Mouse (Mus musculus) lung, postnatal 4 days (tissue): ENCODE data around the gene Smim1.

ENCODE experiments used
- DNase-seq, 2 experiments: peaks; one replicate each; pipeline ENCODE4 v3.0.0; 2021

Smim1 gene

DNA sequence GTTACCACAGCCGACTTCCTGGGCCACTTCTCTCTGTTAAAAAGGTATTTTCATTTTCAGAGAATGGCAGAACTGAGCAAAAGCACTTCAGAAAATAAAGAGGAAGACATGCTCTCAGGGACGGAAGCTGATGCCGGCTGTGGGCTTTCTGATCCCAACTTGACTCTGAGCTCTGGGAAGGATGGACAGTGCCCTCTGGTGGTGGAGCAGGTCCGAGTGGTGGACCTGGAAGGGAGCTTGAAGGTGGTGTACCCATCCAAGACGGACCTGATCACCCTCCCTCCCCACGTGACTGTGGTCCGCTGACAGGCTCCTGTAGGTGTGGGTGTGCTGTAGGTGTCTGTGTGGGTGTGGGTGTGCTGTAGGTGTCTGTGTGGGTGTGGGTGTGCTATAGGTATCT is 6.5 kb downstream of the Smim1 start:
- peak; percentile 57 to 64 for DNase-seq

DNA sequence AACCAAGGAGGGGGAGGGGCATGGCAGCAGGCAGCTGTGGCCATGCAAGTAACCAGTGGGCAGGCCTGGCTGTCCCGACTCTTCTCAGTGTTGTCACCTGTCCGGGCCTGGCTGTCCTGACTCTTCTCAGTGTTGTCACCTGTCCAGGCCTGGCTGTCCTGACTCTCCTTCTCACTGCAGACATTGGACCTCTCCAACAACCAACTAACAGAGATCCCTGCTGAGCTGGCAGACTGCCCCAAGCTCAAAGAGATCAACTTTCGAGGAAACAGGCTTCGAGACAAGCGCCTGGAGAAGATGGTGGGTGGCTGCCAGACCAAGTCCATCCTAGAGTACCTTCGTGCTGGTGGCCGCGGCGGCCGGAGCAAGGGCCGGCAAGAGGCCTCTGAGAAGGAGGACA is 10.6 kb downstream of the Smim1 start:
- DNase-seq, result no peak

DNA sequence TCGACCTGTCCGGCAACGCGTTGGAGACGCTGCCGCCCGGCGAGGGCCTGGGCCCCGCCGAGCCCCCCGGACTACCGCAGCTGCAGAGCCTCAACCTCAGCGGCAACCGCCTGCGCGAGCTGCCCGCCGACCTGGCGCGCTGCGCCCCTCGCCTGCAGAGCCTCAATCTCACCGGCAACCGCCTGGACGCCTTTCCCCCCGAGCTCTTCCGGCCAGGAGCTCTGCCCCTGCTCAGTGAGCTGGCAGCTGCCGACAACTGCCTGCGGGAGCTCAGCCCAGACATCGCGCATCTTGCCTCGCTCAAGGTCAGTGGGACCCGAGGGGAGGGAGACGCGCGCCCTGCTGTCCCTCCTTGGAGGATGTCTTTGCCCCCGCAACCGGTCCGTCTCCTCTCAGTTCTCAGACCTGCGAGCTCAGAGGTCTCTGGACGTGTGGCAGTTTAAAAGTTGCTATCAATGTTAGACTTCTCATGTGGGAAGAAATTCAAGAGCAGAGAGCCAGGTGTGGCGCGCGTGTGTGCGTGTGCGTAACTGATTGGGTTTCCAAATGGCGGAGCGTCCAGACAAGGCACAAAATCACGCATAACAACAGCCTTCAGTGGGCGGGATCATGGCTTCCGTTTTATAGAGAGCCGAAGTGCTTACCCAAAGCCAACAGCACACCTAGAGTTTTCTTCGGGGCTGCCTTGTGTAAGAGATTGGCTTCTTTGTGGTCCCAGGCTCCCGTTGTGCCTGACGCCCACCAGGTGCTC is 13.7 kb downstream of the Smim1 start:
- DNase-seq, result peak; percentile 26 to 43

- DNase-seq, result peak; percentile 88 to 90
Observed at GRCm38 (mm10) chr4:154011646-154012089, 14.4 kb downstream of the Smim1 start, which contains the start of gene Lrrc47. Lrrc47 (plus strand) TSS chr4:154011731.

DNA sequence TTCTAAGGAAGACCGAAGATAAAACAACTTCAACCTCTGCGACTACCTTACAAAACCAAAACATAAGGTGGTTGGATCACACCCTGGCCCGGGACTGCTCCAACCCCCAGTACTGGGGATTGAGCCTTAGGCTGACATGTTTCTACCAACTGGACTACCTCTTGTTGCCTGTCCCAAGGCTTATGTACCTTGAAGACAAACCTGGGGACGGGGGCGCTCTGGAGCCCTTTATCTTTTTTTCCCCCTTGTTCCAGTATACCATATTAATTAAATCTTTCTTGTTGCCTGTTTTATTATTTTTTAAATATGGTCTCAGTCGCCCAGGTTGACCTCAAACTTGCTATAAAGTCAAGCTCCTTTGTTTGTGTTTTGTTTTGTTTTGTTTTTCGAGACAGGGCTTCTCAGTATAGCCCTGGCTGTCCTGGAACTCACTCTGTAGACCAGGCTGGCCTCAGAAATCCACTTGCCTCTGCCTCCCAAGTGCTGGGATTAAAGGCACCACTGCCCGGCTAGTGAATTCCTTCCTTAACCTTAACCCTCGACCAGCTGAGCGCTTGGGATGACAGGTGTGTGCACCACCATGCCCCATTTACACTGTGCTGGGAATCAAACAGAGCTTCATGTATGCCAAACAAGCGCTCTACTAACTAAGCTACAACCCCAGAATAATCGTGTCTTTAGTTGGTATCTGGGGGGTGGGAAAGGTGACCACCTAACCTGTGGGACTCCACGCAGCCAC is 15.0 kb downstream of the Smim1 start:
- DNase-seq, result no peak

GRCm38 (mm10) chr4:154007759-154008158 is 18.3 kb downstream of the Smim1 start:
- peak; percentile 56 to 73 for DNase-seq

GRCm38 (mm10) chr4:154006264-154006663 is 19.8 kb downstream of the Smim1 start:
- no peak for DNase-seq

DNA sequence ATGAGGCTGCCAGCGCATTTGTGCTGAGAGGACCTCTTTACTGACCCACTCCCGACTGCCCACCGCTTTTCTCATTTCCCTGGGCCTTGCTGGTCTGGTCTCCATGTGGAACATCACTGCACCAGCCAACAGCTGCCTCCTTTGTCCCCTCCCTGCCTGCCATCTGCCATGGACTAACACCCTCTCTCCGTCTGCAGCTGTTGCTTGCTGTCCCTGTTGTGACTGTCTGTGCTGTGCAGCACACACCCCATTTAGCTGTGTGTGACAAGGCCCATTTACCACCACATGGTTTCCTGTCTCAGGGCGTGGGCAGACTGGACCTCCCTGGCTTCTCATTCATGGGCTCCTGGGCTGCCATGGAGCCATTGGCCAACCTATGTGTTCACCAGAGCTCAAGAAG is 20.5 kb downstream of the Smim1 start:
- no peak for DNase-seq

GRCm38 (mm10) chr4:153993505-153993904 is 32.5 kb downstream of the Smim1 start:
- DNase-seq, result no peak

DNA sequence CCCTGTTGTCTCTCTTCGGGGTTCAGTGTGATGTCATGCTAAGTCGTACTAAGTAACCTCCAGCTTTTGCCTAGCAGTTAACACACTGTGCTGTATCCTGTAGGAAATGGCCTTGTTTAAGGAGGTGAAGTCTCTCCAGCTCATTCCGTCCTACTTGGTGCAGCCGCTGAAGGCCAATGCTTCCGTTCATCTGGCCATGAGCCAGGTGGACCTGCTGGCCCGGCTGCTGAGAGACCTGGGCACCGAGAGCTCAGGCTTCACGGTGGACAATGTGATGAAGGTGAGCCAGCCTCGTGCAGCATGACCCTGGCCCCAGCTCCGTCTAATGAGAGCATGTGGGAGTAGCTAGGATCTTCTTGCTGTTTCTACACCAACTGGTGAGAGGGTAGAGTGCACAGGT is 33.3 kb downstream of the Smim1 start:
- no peak for DNase-seq

DNA sequence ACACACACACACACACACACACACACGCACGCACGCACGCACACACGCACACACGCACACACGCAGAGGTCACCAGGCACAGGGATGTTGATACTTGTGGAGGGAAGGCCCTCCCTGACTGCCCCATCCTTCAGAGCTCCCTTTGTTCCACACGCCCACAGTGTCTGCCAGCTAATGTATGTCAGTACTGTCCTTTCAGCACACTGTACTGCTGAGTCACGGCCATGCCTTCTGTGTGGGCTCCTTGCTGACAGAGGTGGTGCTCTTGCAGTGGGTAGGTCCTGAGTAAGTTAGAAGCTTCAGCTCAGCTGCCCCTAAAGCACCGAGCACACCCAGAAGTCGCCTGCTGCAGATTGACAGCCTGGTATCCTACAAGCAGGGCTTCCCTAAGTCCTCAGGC is 45.6 kb downstream of the Smim1 start:
- no peak for DNase-seq

- no peak for DNase-seq
Observed at GRCm38 (mm10) chr4:153979243-153979642, 46.8 kb downstream of the Smim1 start.

DNA sequence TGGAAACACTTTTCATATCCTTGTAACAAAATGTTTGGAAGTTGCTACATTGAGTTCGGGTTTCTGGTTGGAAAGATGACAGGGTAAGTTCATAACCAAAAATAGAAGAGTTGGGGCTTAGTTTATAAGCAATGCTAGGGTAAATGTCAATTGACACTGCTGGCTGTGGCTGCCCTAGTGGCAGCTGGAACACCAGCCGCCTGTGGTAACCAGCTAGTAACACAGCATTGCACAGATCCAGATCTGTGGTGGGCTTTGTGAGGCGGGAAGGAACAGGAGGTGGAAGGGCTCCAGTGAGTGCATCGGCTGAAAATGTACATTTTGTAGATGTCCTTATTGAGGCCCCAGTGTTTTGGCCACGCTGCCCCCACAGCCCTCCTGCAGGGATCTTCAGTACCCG is 50.3 kb downstream of the Smim1 start:
- DNase-seq, result no peak

DNA sequence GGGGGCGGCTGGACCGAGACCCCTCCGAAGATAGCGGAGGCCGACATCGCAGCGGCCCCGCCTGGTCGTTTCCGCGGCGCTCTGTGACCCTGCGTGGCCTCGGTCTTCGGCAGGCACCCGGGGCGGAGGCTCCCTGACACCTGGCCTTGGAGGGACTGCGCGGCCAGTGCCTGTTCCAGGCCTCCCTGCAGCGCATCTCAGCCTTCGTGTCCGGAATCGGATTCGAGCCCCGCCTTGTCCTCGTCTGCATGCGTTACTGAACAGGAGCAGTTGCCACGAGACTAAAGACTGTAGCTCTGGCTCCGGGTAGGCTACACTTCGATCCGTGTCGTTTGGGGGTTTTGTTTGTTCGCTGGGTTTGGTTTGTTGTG is 50.8 kb downstream of the Smim1 start:
- DNase-seq, result no peak

GRCm38 (mm10) chr4:153974431-153975291 is 51.4 kb downstream of the Smim1 start, which contains the start of the genes Dffb and Cep104:
Dffb (minus strand) TSS chr4:153975126.
Cep104 (plus strand) TSS chr4:153975194.
- peak; percentile 96 for DNase-seq
